Mouse (Mus musculus) heart, embryonic 10.5 days (tissue): ENCODE results near the gene Ahcyl2. TPM values are rescaled to one million over a fixed set of nuclear protein-coding genes. Genes with fewer than 3 reads are reported as not detected.
"Not testable (repeated sequence)": the region's sequence is repeated elsewhere in the genome, so short reads cannot be mapped to it uniquely, and the experiment has no call there.

Source experiments
- DNase-seq: peaks from one replicate; pipeline ENCODE4 v3.0.0-alpha.2; 2017; ENCODE audit warnings: low spot score
- H3K27ac ChIP-seq: fragments of 300-500 bp; sonication (generic); 2 replicates; pipeline ENCODE4 v1.5.1; 2016; ENCODE audit warnings: mild to moderate bottlenecking
- H3K27me3 ChIP-seq: fragments of 300-500 bp; sonication (generic); 2 replicates; pipeline ENCODE4 v1.6.1; 2016; ENCODE audit warnings: mild to moderate bottlenecking; ENCODE audit not compliant: poor library complexity, insufficient read depth, severe bottlenecking
- H3K36me3 ChIP-seq: fragments of 300-500 bp; sonication (generic); 2 replicates; pipeline ENCODE4 v1.6.1; 2016; ENCODE audit warnings: mild to moderate bottlenecking, moderate library complexity
- H3K4me1 ChIP-seq: fragments of 300-500 bp; sonication (generic); 2 replicates; pipeline ENCODE4 v1.6.1; 2016; ENCODE audit warnings: mild to moderate bottlenecking
- H3K4me3 ChIP-seq: fragments of 300-500 bp; sonication (generic); 2 replicates; pipeline ENCODE4 v1.5.1; 2016; ENCODE audit warnings: mild to moderate bottlenecking, moderate library complexity
- H3K9me3 ChIP-seq: fragments of 300-500 bp; sonication (generic); 2 replicates; pipeline ENCODE4 v1.6.1; 2016; ENCODE audit warnings: mild to moderate bottlenecking, moderate library complexity
- WGBS: fragments of 180-500 bp; shearing (Covaris S2); methylation state at CpG from one replicate; pipeline ENCODE4 v1.1.7; 2016; 5-methylcytosine and 5-hydroxymethylcytosine counted together
- polyA plus RNA-seq: library from polyadenylated mRNA; unstranded; fragments of >200 nt; fragmentation: Nextera tagmentation; extraction: Ambion mirVana; gene quantifications from 2 replicates; pipeline ENCODE4 v1.2.1, GENCODE M21; 2016

The Ahcyl2 gene
- polyA plus RNA-seq, 1 experiment from 2014 or later, result 13.5 TPM

DNA sequence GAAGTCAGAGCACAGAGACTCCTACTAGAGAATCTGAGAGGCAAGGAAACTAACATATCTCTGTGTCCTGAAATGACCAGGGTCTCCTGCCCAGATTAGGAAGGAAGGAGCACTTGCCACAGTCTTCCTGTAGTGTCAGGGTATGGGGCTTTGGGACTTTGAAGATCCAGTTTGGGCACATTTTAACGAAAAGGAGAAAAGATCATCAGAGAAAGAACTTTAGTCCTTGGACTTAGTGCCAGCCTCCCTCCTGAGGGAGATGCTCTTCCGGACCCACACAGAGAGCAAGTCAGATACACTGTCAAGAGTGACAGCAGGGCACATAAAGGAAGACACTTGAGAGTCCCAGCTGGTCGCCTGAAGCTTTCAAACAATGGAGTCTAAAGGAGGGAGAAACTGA, 36.2 kb downstream of the Ahcyl2 start:
- 72% methylated on average over 3 of the region's 3 CpGs for WGBS
- H3K27me3 ChIP-seq, result no peaks in the 10 kb centered on the region
- H3K9me3 ChIP-seq, result no peaks in the 10 kb centered on the region
- no peak overlapping the region for H3K4me3 ChIP-seq
- H3K27ac ChIP-seq, result no peak overlapping the region
- DNase-seq, result no peak
- 0 out of 2 replicates have a peak, but pooled peaks cover 2% of the 10 kb centered on the region for H3K36me3 ChIP-seq
- no peaks in the 10 kb centered on the region for H3K4me1 ChIP-seq

DNA sequence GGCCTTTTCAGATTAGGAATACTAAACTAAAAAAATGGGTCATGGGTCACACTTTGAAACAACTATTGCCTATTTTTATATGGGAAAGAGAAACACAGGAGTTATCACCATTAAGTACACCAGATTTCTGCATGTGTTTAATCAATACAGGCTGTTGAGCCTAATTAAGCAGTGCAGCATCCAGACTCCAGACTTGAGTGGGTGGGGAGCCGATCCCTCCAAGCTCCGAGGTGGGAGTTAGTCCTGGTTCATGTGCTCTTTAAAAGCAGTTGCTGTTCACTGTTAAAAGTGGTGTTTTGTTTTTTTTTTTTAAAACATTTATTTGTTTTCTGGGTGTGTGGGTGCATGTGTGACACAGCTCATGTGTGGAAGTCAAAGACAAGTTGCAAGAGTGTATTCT, 37.6 kb downstream of the Ahcyl2 start:
- H3K4me1 ChIP-seq, result no peaks in the 10 kb centered on the region
- H3K36me3 ChIP-seq, result 0 out of 2 replicates have a peak, but pooled peaks cover 2% of the 10 kb centered on the region
- WGBS, result 88% methylated on average over 2 of the region's 2 CpGs
- H3K9me3 ChIP-seq, result no peaks in the 10 kb centered on the region
- H3K4me3 ChIP-seq, result no peak overlapping the region
- H3K27ac ChIP-seq, result no peak overlapping the region
- no peak for DNase-seq
- no peaks in the 10 kb centered on the region for H3K27me3 ChIP-seq

DNA sequence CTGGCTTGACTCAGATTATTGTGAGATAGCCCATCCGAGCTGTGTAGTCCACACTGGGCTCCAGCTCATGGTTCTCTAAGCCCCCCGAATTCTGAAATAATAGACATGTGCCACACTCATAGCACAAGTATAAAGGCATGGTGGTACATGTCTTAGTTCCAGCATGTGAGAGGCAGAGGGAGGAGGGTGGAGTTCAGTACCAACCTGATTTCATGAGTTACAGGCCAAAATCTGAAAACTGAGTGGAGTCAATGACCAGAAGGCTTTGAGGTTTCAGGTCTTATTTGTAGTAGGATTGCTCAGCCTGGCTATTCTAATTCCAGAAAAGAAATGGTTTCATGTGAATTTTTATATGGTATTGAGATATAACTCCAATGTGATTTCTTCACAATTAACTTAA, 44.3 kb downstream of the Ahcyl2 start:
- Histone ChIP-seq H3K4me3 (no peak overlapping the region), H3K4me1 (no peaks in the 10 kb centered on the region), H3K27me3 (no peaks in the 10 kb centered on the region), H3K27ac (no peak overlapping the region), H3K9me3 (no peaks in the 10 kb centered on the region), H3K36me3 (no peaks in the 10 kb centered on the region)
- no peak for DNase-seq
- WGBS, result 79% methylated on average over 2 of the region's 2 CpGs

DNA sequence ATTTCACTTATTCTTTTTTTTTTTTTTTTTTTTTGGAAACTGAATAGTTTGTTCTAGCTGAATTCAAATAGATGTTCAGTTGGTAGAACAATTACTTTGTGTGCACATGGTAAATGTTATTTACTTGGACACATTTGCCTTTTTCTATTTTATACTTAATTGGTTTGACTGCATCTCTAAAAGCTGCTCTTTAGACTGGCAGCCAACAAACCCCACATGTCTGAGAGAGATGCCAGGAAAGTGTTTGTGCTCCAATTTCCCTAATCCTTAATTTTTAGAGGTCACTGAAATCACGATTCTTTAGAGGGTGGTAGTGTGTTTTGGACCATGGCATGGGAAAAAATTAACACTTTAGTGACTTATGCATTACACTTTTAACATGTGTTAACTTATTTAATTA, 44.8 kb downstream of the Ahcyl2 start:
- Histone ChIP-seq H3K4me1 (no peaks in the 10 kb centered on the region), H3K4me3 (no peak overlapping the region), H3K27ac (no peak overlapping the region), H3K36me3 (no peaks in the 10 kb centered on the region), H3K27me3 (no peaks in the 10 kb centered on the region), H3K9me3 (no peaks in the 10 kb centered on the region)
- DNase-seq, result no peak
- WGBS, result 59% methylated on average over 1 of the region's 1 CpGs

DNA sequence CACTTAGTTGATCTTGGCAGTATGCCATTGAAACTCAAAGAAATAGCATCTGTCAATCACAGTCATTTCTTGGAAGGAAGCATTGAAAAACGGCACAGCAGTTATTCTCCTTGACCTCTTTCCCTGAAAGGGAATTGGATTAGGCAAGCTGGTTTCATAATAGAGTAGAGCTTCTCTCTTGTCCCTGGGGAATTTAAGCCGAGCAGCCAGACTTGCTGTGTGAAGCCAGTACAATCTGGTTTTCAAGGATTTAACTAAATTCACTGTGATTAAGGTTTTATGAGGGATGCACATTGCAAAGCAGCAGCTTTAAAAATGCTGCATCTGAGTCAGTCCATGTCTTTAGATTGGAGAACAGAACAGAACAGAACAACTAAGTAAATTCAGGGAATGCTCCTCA, 46.8 kb downstream of the Ahcyl2 start:
- no peaks in the 10 kb centered on the region for H3K27me3 ChIP-seq
- 73% methylated on average over 2 of the region's 2 CpGs for WGBS
- no peak overlapping the region for H3K27ac ChIP-seq
- H3K9me3 ChIP-seq, result no peaks in the 10 kb centered on the region
- no peaks in the 10 kb centered on the region for H3K4me1 ChIP-seq
- no peak overlapping the region for H3K4me3 ChIP-seq
- no peaks in the 10 kb centered on the region for H3K36me3 ChIP-seq
- DNase-seq, result no peak

DNA sequence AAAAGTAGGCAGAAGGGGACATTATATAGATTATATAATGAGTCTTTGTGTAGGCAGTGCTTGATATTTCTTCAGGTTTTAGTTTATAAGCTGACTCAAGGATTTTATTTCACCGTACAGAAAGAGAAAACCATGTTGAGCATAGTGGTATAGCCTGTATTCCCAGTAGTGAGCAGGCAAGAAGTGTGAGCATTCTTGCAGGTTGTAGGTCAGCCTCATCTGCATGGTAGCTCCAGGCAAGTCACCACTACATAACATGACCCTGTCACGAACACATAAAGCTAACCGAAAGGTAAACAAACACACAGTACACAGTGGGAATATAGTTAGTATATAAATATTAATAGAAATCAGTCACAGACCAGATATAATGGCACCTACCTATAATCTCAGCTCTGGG, 47.2 kb downstream of the Ahcyl2 start:
- Histone ChIP-seq H3K27ac (no peak overlapping the region), H3K36me3 (no peaks in the 10 kb centered on the region), H3K27me3 (no peaks in the 10 kb centered on the region), H3K4me3 (no peak overlapping the region), H3K9me3 (no peaks in the 10 kb centered on the region), H3K4me1 (no peaks in the 10 kb centered on the region)
- WGBS, result 92% methylated on average over 3 of the region's 3 CpGs
- no peak for DNase-seq

DNA sequence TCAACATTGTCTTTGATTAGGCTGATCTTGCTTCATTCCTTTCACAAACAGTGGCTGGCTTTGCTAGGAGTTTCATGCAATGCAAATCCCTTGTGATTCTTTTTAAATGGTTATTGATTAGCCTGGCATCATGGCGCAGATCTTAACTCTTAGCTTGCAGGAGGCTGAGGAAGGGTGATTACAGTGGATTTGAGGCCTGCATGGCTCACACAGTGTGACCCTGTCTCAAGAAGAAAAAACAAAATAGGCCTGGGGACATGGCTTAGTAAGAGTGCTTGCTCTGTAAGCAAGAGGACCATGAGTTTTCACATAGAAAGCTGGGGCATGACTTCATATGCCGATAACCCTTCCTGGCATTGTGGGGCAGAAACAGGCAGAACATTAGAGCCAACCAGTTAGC, 47.8 kb downstream of the Ahcyl2 start:
- no peaks in the 10 kb centered on the region for H3K27me3 ChIP-seq

DNA sequence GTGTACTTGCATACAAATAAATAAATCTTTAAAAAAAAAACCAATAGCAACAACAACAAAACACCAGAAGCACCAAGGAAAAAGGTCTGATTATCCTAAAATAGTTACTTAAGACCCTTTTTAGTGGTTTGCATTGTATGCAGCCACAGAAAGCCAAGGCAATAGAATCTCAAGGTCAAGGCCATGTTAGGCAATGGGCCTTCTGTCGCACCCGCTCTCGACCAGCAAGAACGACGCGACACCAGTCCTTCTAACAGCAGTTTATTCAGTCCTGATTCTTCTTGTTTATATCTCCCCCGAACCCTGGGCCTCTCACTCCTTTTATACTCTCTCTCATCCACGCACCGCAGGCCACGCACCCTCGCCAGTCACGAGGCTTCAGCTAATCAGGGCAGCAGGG, 48.6 kb downstream of the Ahcyl2 start:
- H3K27ac ChIP-seq, DNase-seq, H3K27me3 ChIP-seq, H3K4me3 ChIP-seq, H3K4me1 ChIP-seq, H3K9me3 ChIP-seq, H3K36me3 ChIP-seq: not testable (repeated sequence)
- 91% methylated on average over 12 of the region's 12 CpGs for WGBS

More for the DNA sequence above, 47.8 kb downstream of the Ahcyl2 start:
- Histone ChIP-seq H3K4me1 (no peaks in the 10 kb centered on the region), H3K27ac (no peak overlapping the region), H3K36me3 (no peaks in the 10 kb centered on the region), H3K9me3 (no peaks in the 10 kb centered on the region), H3K4me3 (no peak overlapping the region)
- DNase-seq, result no peak
- WGBS, result 85% methylated on average over 2 of the region's 2 CpGs

DNA sequence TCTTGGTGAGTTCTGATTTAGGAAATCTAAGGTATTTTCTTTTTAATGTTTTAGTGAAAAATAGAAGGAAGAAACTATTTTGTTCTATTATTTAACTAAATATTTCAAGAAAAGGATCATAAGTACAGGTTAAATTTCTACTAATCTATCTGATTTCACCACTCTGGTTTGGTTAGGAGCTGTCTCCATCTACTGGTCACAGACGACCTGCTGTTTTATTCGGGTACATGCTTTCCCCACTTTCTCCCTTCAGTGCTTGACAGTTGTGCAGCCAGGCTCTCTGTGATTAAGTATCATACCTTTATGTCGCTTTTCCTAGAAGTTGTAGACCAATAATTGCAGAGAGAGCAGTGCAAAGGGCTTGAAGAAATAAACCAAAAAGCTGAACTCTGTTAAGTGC, 51.5 kb downstream of the Ahcyl2 start:
- no peaks in the 10 kb centered on the region for H3K36me3 ChIP-seq
- 32% methylated on average over 3 of the region's 3 CpGs for WGBS
- H3K9me3 ChIP-seq, result no peaks in the 10 kb centered on the region
- H3K27ac ChIP-seq, result no peak overlapping the region
- H3K4me3 ChIP-seq, result no peak overlapping the region
- no peak for DNase-seq
- no peaks in the 10 kb centered on the region for H3K27me3 ChIP-seq
- H3K4me1 ChIP-seq, result no peaks in the 10 kb centered on the region

DNA sequence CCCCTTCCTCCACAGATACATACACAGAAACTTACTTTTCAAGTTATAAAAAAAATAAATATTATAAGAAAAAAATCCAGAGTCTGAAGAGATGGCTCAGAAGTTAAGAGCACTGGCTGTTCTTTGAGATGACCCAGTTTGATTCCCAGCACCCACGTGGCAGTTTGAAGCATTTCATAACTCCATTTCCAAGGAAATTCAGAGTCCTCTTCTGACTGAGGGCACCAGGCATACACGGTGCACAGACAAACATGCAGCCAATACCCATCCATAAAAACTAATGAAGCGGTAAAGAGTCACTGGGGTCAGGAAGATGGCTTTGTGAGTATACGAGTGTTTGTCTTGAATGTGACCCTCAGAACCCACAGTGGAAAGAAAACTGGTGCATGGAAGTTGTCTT, 52.5 kb downstream of the Ahcyl2 start:
- Histone ChIP-seq H3K4me3 (no peak overlapping the region), H3K9me3 (no peaks in the 10 kb centered on the region), H3K27me3 (no peaks in the 10 kb centered on the region), H3K36me3 (no peaks in the 10 kb centered on the region), H3K4me1 (no peaks in the 10 kb centered on the region), H3K27ac (no peak overlapping the region)
- 87% methylated on average over 4 of the region's 4 CpGs for WGBS
- DNase-seq, result no peak

DNA sequence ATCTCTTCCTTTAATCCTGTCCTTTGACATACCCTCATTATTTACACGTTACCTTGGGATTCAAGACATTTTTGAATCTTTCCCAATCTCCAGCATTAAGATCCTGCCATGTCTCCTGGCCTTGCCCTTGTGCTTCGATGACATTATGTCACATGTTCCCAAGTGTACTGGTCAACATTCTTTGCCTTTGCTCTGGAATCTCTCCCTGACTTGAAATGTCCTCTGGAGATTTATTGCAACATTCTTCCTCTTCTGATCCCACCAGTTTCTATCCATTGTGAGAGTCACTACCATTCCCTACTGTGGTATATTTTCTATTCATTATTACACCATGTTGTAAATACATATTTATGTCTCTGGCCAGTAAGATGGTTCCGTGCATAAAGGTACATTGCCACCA, 53.1 kb downstream of the Ahcyl2 start:
- WGBS, result 84% methylated on average over 3 of the region's 3 CpGs
- no peak for DNase-seq
- H3K36me3 ChIP-seq, result no peaks in the 10 kb centered on the region
- no peaks in the 10 kb centered on the region for H3K27me3 ChIP-seq
- H3K27ac ChIP-seq, result no peak overlapping the region
- no peaks in the 10 kb centered on the region for H3K4me1 ChIP-seq
- H3K4me3 ChIP-seq, result no peak overlapping the region
- H3K9me3 ChIP-seq, result no peaks in the 10 kb centered on the region

DNA sequence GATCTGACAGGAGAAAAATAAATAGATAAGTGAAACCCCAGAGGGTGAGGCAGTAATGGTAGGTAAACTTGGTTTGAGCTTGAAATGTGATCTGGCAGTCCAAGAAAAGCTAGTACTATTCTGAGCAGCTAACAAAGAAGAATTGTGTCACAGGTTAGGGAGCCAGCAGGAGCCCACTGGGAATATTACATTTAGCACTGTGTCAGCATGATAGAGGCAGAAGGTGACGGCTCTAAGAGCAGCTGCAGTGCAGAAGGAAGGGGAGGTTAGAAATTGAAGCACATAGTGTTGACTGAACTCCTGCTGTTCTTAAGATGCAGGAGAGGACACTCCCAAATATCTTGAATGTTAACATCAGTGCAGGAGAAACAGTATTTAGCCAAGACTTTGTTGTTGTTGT, 54.0 kb downstream of the Ahcyl2 start:
- no peak for DNase-seq
- H3K36me3 ChIP-seq, result no peaks in the 10 kb centered on the region
- H3K9me3 ChIP-seq, result no peaks in the 10 kb centered on the region
- WGBS, result 55% methylated on average over 1 of the region's 1 CpGs
- no peak overlapping the region for H3K27ac ChIP-seq
- no peak overlapping the region for H3K4me3 ChIP-seq
- no peaks in the 10 kb centered on the region for H3K27me3 ChIP-seq
- H3K4me1 ChIP-seq, result no peaks in the 10 kb centered on the region

DNA sequence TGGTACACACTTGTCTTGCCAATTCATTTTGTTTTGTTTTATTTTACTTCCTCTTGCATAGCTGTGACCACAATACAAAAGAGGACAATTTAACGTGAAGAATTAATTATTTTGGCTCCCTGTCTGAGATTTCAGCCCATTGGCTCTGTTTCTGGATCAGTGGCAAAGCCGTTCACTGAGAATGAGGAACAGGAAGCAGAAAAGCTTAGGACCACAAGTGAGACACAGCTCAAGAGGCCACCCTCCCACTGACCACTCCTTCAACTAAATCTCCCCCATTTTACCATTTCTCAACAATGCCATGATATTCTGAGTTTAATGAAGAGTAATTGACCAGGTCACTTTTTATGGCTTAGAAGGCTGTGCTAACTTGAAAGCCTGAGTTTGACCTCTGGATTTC, 57.5 kb downstream of the Ahcyl2 start:
- no peak overlapping the region for H3K4me3 ChIP-seq
- no peak overlapping the region for H3K27ac ChIP-seq
- no peaks in the 10 kb centered on the region for H3K27me3 ChIP-seq
- no peaks in the 10 kb centered on the region for H3K4me1 ChIP-seq
- H3K36me3 ChIP-seq, result no peaks in the 10 kb centered on the region
- H3K9me3 ChIP-seq, result no peaks in the 10 kb centered on the region
- 81% methylated on average over 2 of the region's 2 CpGs for WGBS
- DNase-seq, result no peak

DNA sequence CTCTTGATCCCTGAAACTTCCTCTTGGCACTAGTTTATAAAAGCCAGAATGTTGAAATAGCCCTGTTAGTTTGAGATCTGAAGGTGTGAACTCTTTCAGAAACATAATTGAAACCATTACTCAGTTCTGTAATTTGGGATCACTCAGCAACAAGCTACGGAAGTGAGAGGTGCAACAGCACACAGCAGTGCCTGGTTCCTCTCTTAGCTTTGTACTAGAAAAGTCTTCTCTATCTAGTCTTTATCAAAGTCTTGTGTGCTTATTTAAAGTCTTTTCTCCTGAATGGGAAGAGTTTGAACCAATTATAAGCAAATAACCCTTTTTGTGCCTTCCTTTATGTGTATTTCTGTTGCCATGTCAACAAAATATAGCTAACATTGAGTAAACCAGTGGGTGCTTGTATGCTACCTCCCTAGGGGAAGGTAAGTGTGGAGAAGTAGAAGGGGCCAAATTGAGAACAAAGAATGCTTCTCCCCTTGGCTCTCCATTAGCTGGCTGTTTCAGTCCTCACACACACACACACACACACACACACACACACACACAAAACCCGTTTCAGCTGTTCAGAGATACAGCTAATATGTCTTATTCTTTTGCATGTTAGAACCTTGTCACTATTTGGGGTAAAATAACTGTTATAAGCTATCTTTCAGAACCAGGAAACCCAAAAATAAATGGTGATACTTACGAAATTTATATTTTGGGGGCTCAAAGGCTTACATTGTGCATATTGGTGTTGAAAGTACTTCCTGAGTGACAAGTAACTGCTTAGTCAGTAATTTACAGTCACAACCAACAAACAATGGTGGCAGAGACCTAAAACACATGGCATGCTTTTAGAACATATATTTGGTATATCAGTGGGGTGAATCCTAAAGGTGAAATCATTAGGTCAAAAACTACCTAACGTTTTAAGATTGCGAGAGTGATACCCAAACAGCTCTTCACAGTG, 59.8 kb downstream of the Ahcyl2 start:
- no peaks in the 10 kb centered on the region for H3K27me3 ChIP-seq
- H3K4me1 ChIP-seq, result no peaks in the 10 kb centered on the region
- H3K4me3 ChIP-seq, result no peak overlapping the region
- 80% methylated on average over 5 of the region's 5 CpGs for WGBS
- DNase-seq, result no peak
- no peak overlapping the region for H3K27ac ChIP-seq
- H3K36me3 ChIP-seq, result no peaks in the 10 kb centered on the region
- no peaks in the 10 kb centered on the region for H3K9me3 ChIP-seq
